Mouse (Mus musculus) lung, embryonic 14.5 days (tissue): Measurements from ENCODE around the gene Lef1. TPM values are rescaled to one million over a fixed set of nuclear protein-coding genes. Genes with fewer than 3 reads are reported as not detected.

Experiments used
- ATAC-seq: fragments of 200-750 bp; cut with Nextera tagmentation; 2 replicates; pipeline ENCODE4 v1.8.0; 2017; ENCODE audit warnings: mild to moderate bottlenecking, moderate TSS enrichment, moderate library complexity; ENCODE audit not compliant: insufficient read depth
- DNase-seq: peaks from one replicate; pipeline ENCODE4 v3.0.0-alpha.2; 2015
- H3K27ac ChIP-seq: fragments of 300-500 bp; sonication (generic); 2 replicates; pipeline ENCODE4 v1.5.1; 2014; ENCODE audit warnings: low read depth, mild to moderate bottlenecking, moderate library complexity
- H3K27me3 ChIP-seq: fragments of 300-500 bp; sonication (generic); 2 replicates; pipeline ENCODE4 v1.6.1; 2014; ENCODE audit warnings: low read length, control low read depth; ENCODE audit not compliant: insufficient read depth
- H3K36me3 ChIP-seq: fragments of 300-500 bp; sonication (generic); 2 replicates; pipeline ENCODE4 v1.6.1; 2014; ENCODE audit warnings: control low read depth; ENCODE audit not compliant: insufficient read depth
- H3K4me1 ChIP-seq: fragments of 300-500 bp; sonication (generic); 2 replicates; pipeline ENCODE4 v1.6.1; 2014; ENCODE audit warnings: antibody characterized with exemption, control low read depth; ENCODE audit not compliant: insufficient read depth
- H3K4me2 ChIP-seq: fragments of 300-500 bp; sonication (generic); 2 replicates; pipeline ENCODE4 v1.6.1; 2014; ENCODE audit warnings: mild to moderate bottlenecking
- H3K4me3 ChIP-seq: fragments of 300-500 bp; sonication (generic); 2 replicates; pipeline ENCODE4 v1.5.1; 2014; ENCODE audit warnings: low read depth, low read length
- H3K9ac ChIP-seq: fragments of 300-500 bp; sonication (generic); 2 replicates; pipeline ENCODE4 v1.6.1; 2014
- H3K9me3 ChIP-seq: fragments of 300-500 bp; sonication (generic); 2 replicates; pipeline ENCODE4 v1.6.1; 2016; ENCODE audit warnings: low read depth, low read length, control low read depth
- CTCF ChIP-seq: IDR thresholded peaks from 2 replicates; pipeline ENCODE4 v1.5.1; 2016; ENCODE audit warnings: antibody characterized with exemption, low read depth
- WGBS: fragments of 180-500 bp; shearing (Covaris S2); extraction: QIAGEN DNeasy Blood & Tissue Kit; methylation state at CpG from one replicate; pipeline ENCODE4 v1.1.7; 2014; 5-methylcytosine and 5-hydroxymethylcytosine counted together
- polyA plus RNA-seq: library from polyadenylated mRNA; unstranded; fragments of >200 nt; fragmentation: Nextera tagmentation; extraction: Ambion mirVana; gene quantifications from 2 replicates; pipeline ENCODE4 v1.2.1, GENCODE M21; 2014

Lef1 gene
- 31.6 and 32.7 TPM in 2 replicates for polyA plus RNA-seq

DNA sequence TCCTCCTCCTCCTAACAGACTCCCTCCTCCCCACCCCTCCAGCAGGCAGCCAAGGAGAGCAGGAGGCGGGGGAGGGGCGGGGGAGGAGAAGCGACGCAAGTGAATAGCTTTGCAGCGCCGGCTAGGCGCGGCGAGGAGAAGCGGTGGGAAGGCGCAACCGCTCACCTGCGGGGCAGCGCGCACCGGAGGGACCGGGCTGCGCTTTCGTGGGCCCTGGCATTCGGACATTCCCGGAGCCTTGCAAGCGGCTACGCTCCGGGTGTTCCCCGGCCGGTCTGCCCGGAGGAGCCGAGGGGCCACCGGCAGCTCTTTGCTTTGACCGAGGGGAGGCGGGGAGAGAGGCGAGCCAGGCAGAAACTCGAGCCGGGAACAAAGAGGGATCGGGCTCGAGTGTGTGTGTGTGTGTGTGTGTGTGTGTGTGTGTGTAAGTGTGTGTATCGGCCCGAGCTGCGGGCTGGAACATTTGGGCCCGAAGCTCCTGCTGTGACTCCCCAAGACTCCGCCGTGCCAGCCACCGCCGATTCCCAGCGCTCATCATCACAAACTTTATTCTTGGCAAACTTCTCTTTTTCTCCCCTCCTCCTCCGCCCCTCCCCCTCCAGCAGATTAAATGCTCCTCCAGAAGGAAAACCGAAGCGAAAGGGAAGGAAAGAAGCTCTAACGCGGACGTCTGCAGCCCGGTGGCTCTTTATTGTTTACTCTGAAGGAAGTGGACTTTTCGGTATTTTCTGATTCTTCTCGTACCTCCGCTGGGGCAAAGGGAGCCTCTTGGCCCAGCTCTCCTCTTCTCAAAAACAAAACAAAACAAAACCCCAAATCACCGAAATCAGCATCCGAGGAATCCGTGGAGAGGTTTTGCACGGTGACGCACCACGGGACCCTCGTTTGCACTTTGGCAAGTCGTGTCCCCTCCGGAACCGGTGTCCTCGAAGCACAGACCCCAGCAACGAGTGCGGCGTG, at the start of gene Lef1:
TSS of gene Lef1 (plus strand) at position 281 of the 960 bp plus-strand sequence.
- WGBS, result under 1% methylated on average over 62 of the region's 69 CpGs
- H3K4me3 ChIP-seq, result peak within 1 kb of the TSS; percentile 62
- H3K9me3 ChIP-seq, result no peaks in the 10 kb centered on the region
- DNase-seq, result peak; percentile 77
- peaks cover 4% of the 10 kb centered on the region; the same call in 1 of the 2 replicates for H3K4me1 ChIP-seq
- H3K36me3 ChIP-seq, result 0 out of 2 replicates have a peak, but pooled peaks cover 3% of the 10 kb centered on the region
- peak; percentile 36 for ATAC-seq
- peak within 1 kb of the TSS; percentile 63 for H3K27ac ChIP-seq
- H3K4me2 ChIP-seq, result peak within 1 kb of the TSS; percentile 94
- peak within 1 kb of the TSS; percentile 72 for H3K9ac ChIP-seq
- H3K27me3 ChIP-seq, result peaks cover 43% of the 10 kb centered on the region
- no peak for TF ChIP-seq CTCF

DNA sequence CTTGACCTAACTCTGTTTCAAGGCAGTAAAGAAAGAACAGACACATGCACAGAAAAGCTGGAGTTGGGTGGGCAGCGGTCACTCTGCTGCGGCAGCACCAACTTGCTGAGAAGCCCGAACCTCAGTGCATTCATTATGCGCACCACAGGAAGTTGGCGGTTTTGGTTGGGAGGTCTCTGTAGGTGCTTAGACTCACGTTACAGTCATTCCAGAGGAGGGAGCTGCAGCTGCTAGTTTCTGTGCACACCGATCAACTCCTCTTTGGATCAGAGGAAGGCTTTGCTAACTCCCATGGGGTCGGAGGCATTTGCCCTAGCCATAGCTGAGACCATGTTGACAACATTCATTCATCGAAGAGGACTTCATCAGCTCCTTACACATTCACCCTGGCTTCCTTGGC, 45.3 kb upstream of the Lef1 start:
- ATAC-seq (no peak), DNase-seq (no peak)
- Histone ChIP-seq H3K4me2 (no peak overlapping the region), H3K27ac (no peak overlapping the region), H3K36me3 (no peaks in the 10 kb centered on the region), H3K9ac (no peak overlapping the region), H3K27me3 (no peaks in the 10 kb centered on the region), H3K4me3 (no peak overlapping the region), H3K9me3 (no peaks in the 10 kb centered on the region), H3K4me1 (no peaks in the 10 kb centered on the region)
- WGBS, result 86% methylated on average over 9 of the region's 9 CpGs
- TF ChIP-seq CTCF, result no peak

DNA sequence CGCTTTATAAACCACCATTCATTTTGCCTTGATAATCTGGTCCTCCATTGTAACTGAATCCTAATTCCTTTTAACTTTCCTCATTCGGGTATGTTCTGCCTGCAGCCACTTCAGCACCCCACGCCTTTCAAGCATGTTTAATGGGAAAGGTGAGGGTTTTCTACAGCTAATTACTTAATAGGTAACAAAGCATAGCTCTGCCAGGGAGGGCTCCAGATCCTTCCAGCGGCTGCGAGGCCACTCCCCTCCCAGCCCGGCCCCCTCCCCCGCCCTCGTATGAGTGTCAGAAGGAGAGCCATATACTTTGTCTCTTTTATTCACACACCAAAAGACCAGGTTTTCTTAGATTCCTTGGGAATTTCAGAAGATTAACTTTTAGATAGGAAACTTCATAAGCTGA, 44.1 kb upstream of the Lef1 start:
- no peak overlapping the region for H3K4me3 ChIP-seq
- no peaks in the 10 kb centered on the region for H3K4me1 ChIP-seq
- WGBS, result 23% methylated on average over 8 of the region's 8 CpGs
- H3K27me3 ChIP-seq, result no peaks in the 10 kb centered on the region
- H3K9me3 ChIP-seq, result no peaks in the 10 kb centered on the region
- no peak overlapping the region for H3K27ac ChIP-seq
- TF ChIP-seq CTCF, result no peak
- DNase-seq (no peak), ATAC-seq (no peak)
- no peaks in the 10 kb centered on the region for H3K36me3 ChIP-seq
- peak overlapping the region; percentile 37 for H3K4me2 ChIP-seq
- H3K9ac ChIP-seq, result no peak overlapping the region

DNA sequence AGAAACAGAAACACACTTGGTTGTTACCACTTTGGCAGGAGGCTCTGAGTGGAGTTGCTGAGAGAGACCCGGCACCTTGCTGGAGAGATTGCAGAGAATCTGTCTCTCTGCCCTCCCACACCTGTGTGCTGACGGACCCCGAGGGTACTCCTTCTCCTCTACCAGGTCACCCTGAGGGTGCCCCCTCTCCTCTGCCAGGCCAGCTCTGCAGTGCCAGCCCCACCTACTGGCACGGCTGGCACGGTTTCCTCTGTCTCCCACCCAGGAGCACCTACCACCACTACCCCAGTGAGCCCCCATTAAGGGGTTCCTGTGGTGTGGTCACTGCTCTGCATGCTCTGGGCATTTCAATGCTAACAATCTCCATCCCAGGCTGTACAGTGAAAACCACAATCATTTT, 42.3 kb upstream of the Lef1 start:
- 80% methylated on average over 5 of the region's 5 CpGs for WGBS
- no peak overlapping the region for H3K27ac ChIP-seq
- H3K4me2 ChIP-seq, result no peak overlapping the region
- ATAC-seq (0 out of 2 replicates have a peak, but pooled peaks have one; percentile 24), DNase-seq (no peak)
- H3K9ac ChIP-seq, result no peak overlapping the region
- H3K4me1 ChIP-seq, result no peaks in the 10 kb centered on the region
- no peaks in the 10 kb centered on the region for H3K36me3 ChIP-seq
- H3K4me3 ChIP-seq, result no peak overlapping the region
- no peaks in the 10 kb centered on the region for H3K27me3 ChIP-seq
- TF ChIP-seq CTCF, result no peak
- H3K9me3 ChIP-seq, result no peaks in the 10 kb centered on the region

DNA sequence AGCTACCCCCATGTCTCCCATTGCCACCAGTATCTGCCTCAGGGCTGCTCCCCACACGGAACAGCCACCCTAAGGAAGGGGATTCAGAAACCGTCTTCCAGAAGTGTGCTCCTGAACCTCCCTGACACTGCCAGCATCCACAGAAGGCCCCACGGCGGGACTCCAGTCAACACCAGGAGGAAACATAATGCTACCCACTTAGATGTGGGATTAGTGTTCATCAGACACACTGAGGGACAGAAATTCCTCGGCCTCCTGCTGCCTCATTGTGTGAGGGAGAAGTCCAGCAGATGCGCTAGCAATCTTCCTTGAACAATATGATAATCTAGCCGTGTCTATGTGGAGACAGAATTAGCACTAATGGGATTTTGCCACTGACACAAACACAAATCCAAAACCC, 40.1 kb upstream of the Lef1 start:
- no peak for DNase-seq
- H3K27me3 ChIP-seq, result no peaks in the 10 kb centered on the region

DNA sequence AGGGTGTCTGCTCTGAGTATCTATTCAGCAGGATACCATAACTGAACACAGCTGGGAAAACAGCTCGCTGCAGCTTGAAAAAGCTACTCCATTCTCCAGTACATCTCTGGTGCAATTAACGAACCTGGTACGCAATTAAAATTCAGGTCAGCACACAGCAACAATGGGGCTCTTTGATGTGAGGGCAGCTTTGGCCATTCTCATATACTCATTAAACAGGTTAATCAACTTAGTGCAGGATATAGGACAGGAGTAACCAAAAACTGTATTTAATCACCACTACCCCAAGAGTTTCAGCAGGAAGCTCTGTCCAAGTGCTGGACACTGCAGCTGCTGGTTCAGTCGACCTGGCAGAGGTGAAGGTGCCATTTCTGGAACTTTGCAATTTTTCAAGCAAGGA, 37.6 kb upstream of the Lef1 start:
- Histone ChIP-seq H3K27me3 (no peaks in the 10 kb centered on the region), H3K27ac (no peak overlapping the region), H3K4me3 (no peak overlapping the region), H3K36me3 (no peaks in the 10 kb centered on the region), H3K4me1 (no peaks in the 10 kb centered on the region), H3K9me3 (no peaks in the 10 kb centered on the region), H3K4me2 (no peak overlapping the region), H3K9ac (no peak overlapping the region)
- DNase-seq, result no peak
- ATAC-seq, result no peak
- TF ChIP-seq CTCF, result no peak
- WGBS, result 75% methylated on average over 4 of the region's 4 CpGs

More for the DNA sequence above, 40.1 kb upstream of the Lef1 start:
- no peaks in the 10 kb centered on the region for H3K36me3 ChIP-seq
- ATAC-seq, result no peak
- no peak for TF ChIP-seq CTCF
- H3K27ac ChIP-seq, result no peak overlapping the region
- 68% methylated on average over 7 of the region's 7 CpGs for WGBS
- H3K4me3 ChIP-seq, result no peak overlapping the region
- H3K4me2 ChIP-seq, result no peak overlapping the region
- H3K9me3 ChIP-seq, result no peaks in the 10 kb centered on the region
- H3K9ac ChIP-seq, result no peak overlapping the region
- no peaks in the 10 kb centered on the region for H3K4me1 ChIP-seq

DNA sequence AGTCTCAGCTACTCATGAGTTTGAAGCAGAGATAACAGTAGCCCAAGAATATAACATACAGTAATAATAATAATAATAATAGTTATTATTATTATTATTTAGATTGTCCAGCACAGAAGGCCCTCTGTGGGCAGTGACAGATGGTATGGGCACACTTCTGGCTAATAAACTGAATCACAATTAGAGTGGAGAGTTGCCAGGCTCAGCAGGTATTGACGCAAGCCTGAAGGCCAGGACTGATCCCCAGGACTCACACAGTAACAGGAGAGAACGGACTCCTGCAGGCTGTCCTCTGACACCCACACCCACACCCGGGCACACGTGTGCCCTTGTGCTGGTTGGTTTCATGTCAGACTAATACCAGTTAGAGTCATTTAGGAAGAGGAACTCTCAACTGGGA, 36.3 kb upstream of the Lef1 start:
- TF ChIP-seq CTCF, result no peak
- H3K4me3 ChIP-seq, result no peak overlapping the region

More for the DNA sequence above, 36.3 kb upstream of the Lef1 start:
- 79% methylated on average over 4 of the region's 4 CpGs for WGBS
- Histone ChIP-seq H3K4me2 (no peak overlapping the region), H3K4me1 (no peaks in the 10 kb centered on the region), H3K36me3 (no peaks in the 10 kb centered on the region), H3K27ac (no peak overlapping the region), H3K9me3 (no peaks in the 10 kb centered on the region), H3K9ac (no peak overlapping the region), H3K27me3 (no peaks in the 10 kb centered on the region)
- no peak for ATAC-seq
- no peak for DNase-seq
